ENCODE assay signal across 10 mouse cellular contexts in the genomic region with DNA sequence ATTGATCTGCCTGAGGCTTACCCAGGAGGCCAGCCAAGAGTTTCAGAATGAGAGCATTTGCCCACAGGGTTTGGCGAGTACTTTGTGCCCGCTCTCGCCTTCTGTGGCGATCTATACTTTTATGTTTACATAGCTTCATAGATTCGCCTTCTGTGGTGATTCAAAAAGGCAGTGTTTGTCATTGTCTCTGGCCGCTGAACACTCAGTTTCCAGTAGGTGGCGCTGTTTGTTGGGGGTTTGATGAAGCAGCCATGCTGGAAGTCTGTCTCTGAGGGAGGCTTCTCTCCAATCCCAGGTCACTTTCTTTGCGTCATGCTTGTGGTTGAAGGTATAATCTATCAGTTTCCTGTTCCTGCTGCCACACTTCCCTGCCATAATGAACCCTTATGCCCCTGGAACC. TPM values are rescaled to one million over a fixed set of nuclear protein-coding genes. Genes with fewer than 3 reads are reported as not detected.
A peak's percentile ranks its signal among the peaks of the same experiment; 100 is the strongest.
DNase-seq lines count a peak whose midpoint lies in the region; ATAC-seq and TF ChIP-seq lines count a peak whose summit lies in the region.
"Had no signal": no experiment of that assay in that cellular context is flagged by ENCODE, and none has a peak within 500 bp of the region (broad histone marks: within the 10 kb centered on the region; RNA-seq: fewer than 3 reads in every experiment).

No protein-coding gene starts in this region.

- H3K4me1 ChIP-seq in hindbrain, embryonic 11.5 days (replicated peaks; ENCODE audit: control insufficient read depth, insufficient read depth, low read length): no peaks in the 10 kb centered on the region
- peaks cover 8% of the 10 kb centered on the region for H3K4me1 ChIP-seq in hindbrain, embryonic 13.5 days (replicated peaks)
- no peaks in the 10 kb centered on the region; the same call in 1 of the 2 replicates for H3K4me1 ChIP-seq in E14TG2a.4 (replicated peaks; ENCODE audit: low read depth, low read length)
- H3K4me1 ChIP-seq: embryonic facial prominence, embryonic 12.5 days; lung, embryonic 15.5 days had no signal

- H3K4me2 ChIP-seq in hindbrain, embryonic 11.5 days (replicated peaks; ENCODE audit: low read depth, low read length): no peak overlapping the region
- H3K4me2 ChIP-seq in hindbrain, embryonic 13.5 days: no peak overlapping the region
- H3K4me2 ChIP-seq: embryonic facial prominence, embryonic 12.5 days had no signal

- no peaks in the 10 kb centered on the region for H3K27me3 ChIP-seq in hindbrain, embryonic 11.5 days (ENCODE audit: control insufficient read depth, insufficient read depth, low read length)
- H3K27me3 ChIP-seq in hindbrain, embryonic 13.5 days: no peaks in the 10 kb centered on the region
- H3K27me3 ChIP-seq in E14TG2a.4 (ENCODE audit: insufficient read depth, low read length): peaks cover 13% of the 10 kb centered on the region; the same call in 1 of the 2 replicates
- H3K27me3 ChIP-seq: embryonic facial prominence, embryonic 12.5 days; lung, embryonic 15.5 days had no signal

- H3K9ac ChIP-seq in hindbrain, embryonic 11.5 days (ENCODE audit: low read depth, low read length): no peak overlapping the region
- H3K9ac ChIP-seq in hindbrain, embryonic 13.5 days: no peak overlapping the region
- H3K9ac ChIP-seq: embryonic facial prominence, embryonic 12.5 days; lung, embryonic 15.5 days had no signal

- no peaks in the 10 kb centered on the region for H3K9me3 ChIP-seq in hindbrain, embryonic 11.5 days (ENCODE audit: control insufficient read depth, low read length)
- H3K9me3 ChIP-seq in hindbrain, embryonic 13.5 days: no peaks in the 10 kb centered on the region
- no peaks in the 10 kb centered on the region for H3K9me3 ChIP-seq in E14TG2a.4 (ENCODE audit: low read length)
- H3K9me3 ChIP-seq: embryonic facial prominence, embryonic 12.5 days; lung, embryonic 15.5 days had no signal

- ATAC-seq in hindbrain, embryonic 11.5 days (ENCODE audit: low FRiP score): peak; percentile 37; the same call in 1 of the 2 replicates
- no peak for ATAC-seq in hindbrain, embryonic 13.5 days (ENCODE audit: low FRiP score)

- WGBS in hindbrain, embryonic 11.5 days: 28% methylated on average over 8 of the region's 8 CpGs
- 24% methylated on average over 8 of the region's 8 CpGs for WGBS in hindbrain, embryonic 13.5 days

- no peak overlapping the region for H3K27ac ChIP-seq in hindbrain, embryonic 11.5 days (ENCODE audit: low read depth, low read length)
- no peak overlapping the region for H3K27ac ChIP-seq in hindbrain, embryonic 13.5 days
- H3K27ac ChIP-seq: embryonic facial prominence, embryonic 12.5 days; lung, embryonic 15.5 days had no signal

- H3K36me3 ChIP-seq in hindbrain, embryonic 11.5 days (ENCODE audit: control insufficient read depth, insufficient read depth, low read length): no peaks in the 10 kb centered on the region
- no peaks in the 10 kb centered on the region for H3K36me3 ChIP-seq in hindbrain, embryonic 13.5 days
- H3K36me3 ChIP-seq in E14TG2a.4 (ENCODE audit: insufficient read depth, low read length): no peaks in the 10 kb centered on the region
- H3K36me3 ChIP-seq: embryonic facial prominence, embryonic 12.5 days; lung, embryonic 15.5 days had no signal

- DNase-seq in hindbrain, embryonic 11.5 days (ENCODE audit: low spot score): peak; percentile 88
- DNase-seq in c-Kit-positive CD71-positive TER-119-positive erythroid progenitor cells, embryonic 14.5 days (ENCODE audit: low spot score): peak; percentile 22
- DNase-seq in heart, adult 8-10 months (ENCODE audit: low spot score): peak; percentile 65
- DNase-seq in layer of hippocampus, postnatal 14 days (ENCODE audit: low spot score in 2 of 2): peak; percentile 68 to 73
- DNase-seq in naive thymus-derived CD4-positive, alpha-beta T cell, adult 2 months (ENCODE audit: low read depth): peak; percentile 49
- DNase-seq in thymus, postnatal 36 days: peak; percentile 17 to 19

- no peak overlapping the region for H3K4me3 ChIP-seq in hindbrain, embryonic 11.5 days (ENCODE audit: low read depth, low read length)
- H3K4me3 ChIP-seq in hindbrain, embryonic 13.5 days: no peak overlapping the region
- H3K4me3 ChIP-seq in E14TG2a.4 (replicated peaks; ENCODE audit: low read length): no peak overlapping the region
- H3K4me3 ChIP-seq: embryonic facial prominence, embryonic 12.5 days; lung, embryonic 15.5 days had no signal

- TF ChIP-seq CTCF in E14TG2a.4 (conservative IDR thresholded peaks at IDR 0.05; ENCODE audit: low read length): peak; percentile 78

RNA-seq across cellular contexts. Expression of gene Serpina12, which starts 22.0 kb away (rescaled TPM):
- polyA plus RNA-seq in hindbrain, embryonic 11.5 days (2014; fragmentation: Nextera tagmentation; extraction: Ambion mirVana): not detected in 2 replicates
- polyA plus RNA-seq in hindbrain, embryonic 13.5 days (2015; fragmentation: Nextera tagmentation; extraction: Ambion mirVana): not detected in 2 replicates
- total RNA-seq in heart, adult 8-10 months (2022): not detected
- total RNA-seq in layer of hippocampus, postnatal 14 days (2021): not detected
- polyA plus RNA-seq: embryonic facial prominence, embryonic 12.5 days; lung, embryonic 15.5 days had no signal

RNA-seq across cellular contexts. Expression of gene Serpina5, which starts 34.7 kb away (rescaled TPM):
- polyA plus RNA-seq in hindbrain, embryonic 11.5 days (2014; fragmentation: Nextera tagmentation; extraction: Ambion mirVana): not detected in 2 replicates
- not detected in 2 replicates for polyA plus RNA-seq in hindbrain, embryonic 13.5 days (2015; fragmentation: Nextera tagmentation; extraction: Ambion mirVana)
- not detected for total RNA-seq in heart, adult 8-10 months (2022)
- total RNA-seq in layer of hippocampus, postnatal 14 days (2021): not detected
- polyA plus RNA-seq: embryonic facial prominence, embryonic 12.5 days had no signal

RNA-seq across cellular contexts. Expression of gene Serpina3a, which starts 46.3 kb away (rescaled TPM):
- not detected in 2 replicates for polyA plus RNA-seq in hindbrain, embryonic 11.5 days (2014; fragmentation: Nextera tagmentation; extraction: Ambion mirVana)
- not detected in 2 replicates for polyA plus RNA-seq in hindbrain, embryonic 13.5 days (2015; fragmentation: Nextera tagmentation; extraction: Ambion mirVana)
- total RNA-seq in heart, adult 8-10 months (2022): not detected
- total RNA-seq in layer of hippocampus, postnatal 14 days (2021): not detected
- polyA plus RNA-seq: embryonic facial prominence, embryonic 12.5 days; lung, embryonic 15.5 days had no signal

RNA-seq across cellular contexts. Expression of gene Serpina9, which starts 52.7 kb away (rescaled TPM):
- polyA plus RNA-seq in hindbrain, embryonic 11.5 days (2014; fragmentation: Nextera tagmentation; extraction: Ambion mirVana): not detected in 2 replicates
- not detected in 2 replicates for polyA plus RNA-seq in hindbrain, embryonic 13.5 days (2015; fragmentation: Nextera tagmentation; extraction: Ambion mirVana)
- under 1 TPM in 3 of 4 experiments, not detected in 1; 0.08 to 0.11 (median 0.09) TPM for total RNA-seq in heart, adult 8-10 months (2022)
- under 1 TPM in 1 of 2 experiments, not detected in 1; 0.18 TPM for total RNA-seq in layer of hippocampus, postnatal 14 days (2021)

Comparison
In these comparisons a context has a peak if more than half of its experiments do, and no peak if none do; other contexts are left out.
1. DNase-seq: peak in every context shown above with its lines; median percentile 88 in hindbrain, embryonic 11.5 days; 70 in layer of hippocampus, postnatal 14 days; 65 in heart, adult 8-10 months; 49 in naive thymus-derived CD4-positive, alpha-beta T cell, adult 2 months; 22 in c-Kit-positive CD71-positive TER-119-positive erythroid progenitor cells, embryonic 14.5 days; 18 in thymus, postnatal 36 days.